Mouse (Mus musculus) monocyte, adult 5-6 weeks (primary cell): ENCODE data around the gene Nmu. TPM values are rescaled to one million over a fixed set of nuclear protein-coding genes. Genes with fewer than 3 reads are reported as not detected.
A peak's percentile ranks its signal among the peaks of the same experiment; 100 is the strongest.

Source experiments
- ATAC-seq: fragments of 153-309, 156-312 bp; replicated peaks from 2 replicates; pipeline ENCODE4 v1.8.0; 2017; ENCODE audit warnings: mild to moderate bottlenecking; ENCODE audit not compliant: low TSS enrichment, insufficient number of reproducible peaks, severe bottlenecking, poor library complexity, low FRiP score
- total RNA-seq: library from RNA; stranded (forward); fragments of 200-1000, 200-491, 200-594 nt; gene quantifications from 3 replicates; pipeline ENCODE4 v1.2.3, GENCODE M21; 2017

Nmu gene
- not detected in 3 replicates for total RNA-seq

DNA sequence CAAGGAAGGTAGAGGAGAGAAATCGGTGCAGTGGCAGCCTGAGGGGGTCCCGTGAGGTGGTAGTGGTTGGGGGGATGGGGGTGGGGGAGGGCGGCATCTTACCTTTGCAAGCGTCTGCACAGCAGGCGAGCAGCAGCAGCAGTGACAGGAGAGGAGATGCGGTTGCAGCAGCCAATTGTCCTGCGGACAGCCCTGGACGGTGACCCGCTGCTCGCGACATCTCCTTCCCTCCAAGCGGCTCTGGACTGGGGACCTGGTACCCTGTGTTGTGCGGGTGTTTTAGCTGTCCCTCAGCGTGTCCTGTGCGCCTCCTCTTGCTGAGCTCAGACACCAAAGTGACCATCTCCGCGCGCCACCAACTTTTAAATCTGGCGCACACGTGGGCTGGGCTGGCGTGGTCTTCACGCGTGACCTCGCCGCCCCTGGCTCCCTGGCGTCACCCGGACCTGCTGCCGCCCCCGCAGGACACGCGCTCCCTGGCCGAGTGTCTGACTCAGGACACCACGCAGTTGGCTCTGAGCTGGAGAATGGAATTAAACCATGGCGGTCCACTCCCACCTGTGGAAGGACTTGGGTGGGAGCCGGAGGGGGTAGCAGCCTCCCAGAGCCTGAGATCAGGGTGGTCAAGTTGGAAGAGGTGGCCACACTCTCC is at the start of gene Nmu:
TSS of gene Nmu (minus strand) at position 336 of the 652 bp plus-strand sequence.
- no peak for ATAC-seq

DNA sequence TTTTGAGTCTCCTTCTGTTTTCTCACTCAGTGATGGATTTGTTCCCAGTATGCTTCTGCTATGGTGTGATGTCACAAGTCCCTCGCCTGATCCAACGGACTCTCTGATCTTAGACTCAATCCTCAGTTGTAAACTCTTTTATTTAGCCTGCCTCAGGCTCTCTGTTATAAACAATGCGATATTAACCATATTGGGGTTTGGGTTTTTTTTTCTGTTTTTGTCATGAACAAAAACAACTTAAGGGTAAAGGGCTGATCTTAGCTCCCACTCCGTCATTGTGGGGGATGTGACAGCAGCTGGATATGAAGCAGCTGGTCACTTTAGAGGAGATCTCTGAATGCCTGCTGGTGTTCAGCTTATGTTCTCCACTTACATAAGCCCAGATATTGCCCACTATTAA is 48.1 kb upstream of the Nmu start:
- no peak for ATAC-seq

DNA sequence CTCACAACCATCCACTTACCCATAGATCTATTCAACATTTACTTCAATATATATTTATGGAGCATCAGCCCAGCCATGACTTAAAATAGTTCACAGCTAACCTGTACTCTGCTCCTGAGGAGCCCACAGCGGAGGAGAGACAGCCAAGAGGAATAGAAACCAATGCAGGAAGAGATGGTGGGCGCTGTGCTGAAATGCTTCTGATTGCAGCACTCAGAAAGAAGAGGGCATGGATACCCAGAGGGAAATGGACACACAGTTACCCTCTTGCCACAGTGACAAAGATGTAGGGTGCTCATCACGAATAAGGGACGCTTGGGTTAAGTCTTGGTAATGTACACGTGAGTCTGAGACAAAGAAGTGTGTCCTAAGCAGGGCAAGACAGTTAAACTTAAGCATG is 30.8 kb upstream of the Nmu start:
- no peak for ATAC-seq

DNA sequence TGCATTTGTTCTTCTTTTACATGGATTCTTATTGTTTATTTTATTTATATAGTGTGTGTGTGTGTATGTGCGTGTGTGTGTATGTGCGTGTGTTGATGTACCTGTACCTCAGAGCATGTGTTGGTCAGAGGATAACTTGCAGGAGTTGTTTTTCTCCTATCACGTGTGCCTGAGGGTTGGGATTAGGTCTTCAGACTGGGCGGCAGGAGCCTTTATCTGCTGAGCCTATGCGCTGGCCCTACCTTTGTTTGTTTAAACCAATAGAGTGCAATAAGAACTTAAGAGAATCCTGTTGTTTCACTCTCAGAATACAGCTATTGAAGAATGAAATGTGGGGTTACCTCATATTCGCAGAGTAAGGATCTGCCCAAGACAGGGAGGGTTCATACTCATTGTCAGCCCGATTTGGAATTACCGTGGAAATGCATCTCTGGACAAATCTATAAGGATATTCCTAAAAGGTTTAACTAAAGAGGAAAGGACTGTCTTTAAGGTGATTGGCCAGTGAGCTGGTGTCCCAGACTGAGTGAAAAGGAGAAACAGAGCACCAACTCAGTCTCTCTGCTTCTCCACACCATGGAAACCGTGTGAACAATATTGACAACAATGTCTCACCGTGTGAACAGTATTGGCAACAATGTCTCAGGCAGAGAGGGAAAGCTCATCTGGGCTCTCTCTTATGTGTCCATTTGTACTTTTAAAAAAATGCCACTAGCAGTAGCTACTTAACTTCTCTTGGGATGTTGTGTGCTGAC is 25.6 kb upstream of the Nmu start:
- ATAC-seq, result no peak

DNA sequence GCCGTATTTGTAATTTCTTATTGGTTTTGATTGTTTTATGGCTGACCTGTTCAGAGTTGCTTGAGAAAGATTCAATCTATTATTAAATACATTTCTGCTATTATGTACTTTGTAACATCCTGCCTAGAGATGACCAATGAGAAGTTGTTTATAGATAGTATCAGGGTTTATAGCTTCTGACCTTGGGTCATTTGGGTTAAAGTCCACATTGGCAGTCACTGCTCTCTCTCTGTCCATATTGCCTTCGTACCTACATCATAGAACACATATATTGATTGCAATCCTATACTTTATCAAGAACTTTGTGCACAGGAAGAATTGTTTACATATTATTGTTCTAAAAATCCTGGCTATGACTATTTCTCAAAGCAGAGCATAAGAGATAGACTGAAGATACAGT is 24.9 kb upstream of the Nmu start:
- ATAC-seq, result no peak

DNA sequence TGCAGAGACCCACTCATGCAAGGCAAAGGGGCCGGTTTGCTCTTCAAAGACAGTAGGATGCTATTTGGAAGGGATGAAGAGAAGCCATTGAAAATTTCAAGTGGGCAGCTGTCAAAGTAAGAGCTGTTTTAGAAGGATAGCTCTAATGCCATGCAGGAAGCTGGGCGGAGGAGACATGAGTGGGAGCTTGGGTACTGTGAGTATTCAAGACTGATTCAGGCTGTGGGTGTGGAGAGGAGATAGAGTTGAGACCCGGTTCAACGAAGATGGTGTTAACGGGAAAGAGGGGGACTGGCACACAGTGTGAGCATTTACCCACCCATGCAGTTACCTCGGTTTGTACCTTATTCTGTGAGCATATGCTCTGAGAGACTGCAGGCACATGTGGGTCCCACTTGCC is 20.1 kb upstream of the Nmu start:
- ATAC-seq, result no peak

DNA sequence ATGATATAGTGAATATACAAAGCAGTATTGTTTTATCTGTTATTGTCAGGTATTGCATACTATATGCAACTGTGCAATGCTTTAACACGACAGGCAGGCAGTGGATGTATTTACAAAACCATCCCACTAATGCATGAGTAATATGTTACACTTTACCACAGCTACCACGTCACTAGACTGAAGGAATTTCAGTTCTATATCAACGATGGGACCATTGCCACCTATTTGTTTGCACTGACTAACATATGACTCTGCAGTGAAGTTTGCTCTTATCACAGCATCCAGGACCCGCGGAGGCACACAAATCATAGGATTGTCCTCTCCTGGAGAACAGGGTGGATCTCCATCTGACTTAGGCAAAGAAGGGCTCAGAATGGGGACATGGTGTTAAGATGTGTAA is 18.2 kb upstream of the Nmu start:
- no peak for ATAC-seq

DNA sequence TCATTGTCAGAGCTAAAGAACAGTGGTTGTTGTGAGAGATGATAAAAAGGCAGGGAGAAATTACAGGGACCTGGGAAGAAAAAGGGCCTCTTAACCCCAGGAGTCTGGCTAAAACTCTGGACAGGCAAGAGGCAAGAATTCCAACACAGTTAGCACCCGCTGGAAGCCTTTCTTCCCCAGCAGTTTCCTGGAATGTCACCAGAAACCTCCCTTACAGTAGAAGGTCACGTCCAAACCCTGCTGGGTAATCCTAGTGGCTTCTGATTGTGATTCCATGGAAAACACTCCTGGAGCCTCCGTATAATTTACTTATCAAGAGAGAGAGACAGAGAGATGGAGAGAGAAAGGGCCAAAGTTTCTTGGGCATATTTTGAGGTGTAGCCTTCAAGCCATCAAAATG is 15.6 kb upstream of the Nmu start:
- ATAC-seq, result no peak

DNA sequence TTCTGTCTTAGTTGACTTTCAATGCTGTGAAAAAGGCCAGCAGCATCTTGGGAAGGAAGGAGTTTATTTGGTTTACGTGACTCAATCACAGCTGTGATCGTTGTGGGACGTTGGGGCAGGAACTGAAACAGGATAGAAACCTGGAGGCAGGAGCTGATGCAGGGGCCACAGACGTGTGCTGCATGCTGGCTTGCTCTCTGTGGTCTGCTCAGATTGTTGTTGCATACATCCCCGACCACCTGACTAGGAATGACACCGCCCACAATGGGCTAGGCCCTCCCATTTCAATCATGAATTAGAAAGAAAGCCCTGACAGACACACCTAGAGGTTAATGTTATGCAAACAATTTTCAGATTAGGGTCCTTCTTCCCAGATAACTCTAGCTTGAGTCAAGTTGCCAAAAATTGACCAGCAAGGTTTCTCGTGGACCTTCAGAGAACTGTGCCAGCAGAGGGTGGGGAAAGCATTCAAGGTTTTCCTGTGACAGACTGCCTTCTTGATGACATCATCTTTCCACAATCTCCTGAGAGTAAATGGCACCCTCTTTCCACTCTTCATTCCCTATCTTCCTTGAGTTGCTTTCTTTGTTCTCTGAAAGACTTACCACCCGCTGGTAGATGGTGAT is 5.7 kb upstream of the Nmu start:
- ATAC-seq, result no peak

DNA sequence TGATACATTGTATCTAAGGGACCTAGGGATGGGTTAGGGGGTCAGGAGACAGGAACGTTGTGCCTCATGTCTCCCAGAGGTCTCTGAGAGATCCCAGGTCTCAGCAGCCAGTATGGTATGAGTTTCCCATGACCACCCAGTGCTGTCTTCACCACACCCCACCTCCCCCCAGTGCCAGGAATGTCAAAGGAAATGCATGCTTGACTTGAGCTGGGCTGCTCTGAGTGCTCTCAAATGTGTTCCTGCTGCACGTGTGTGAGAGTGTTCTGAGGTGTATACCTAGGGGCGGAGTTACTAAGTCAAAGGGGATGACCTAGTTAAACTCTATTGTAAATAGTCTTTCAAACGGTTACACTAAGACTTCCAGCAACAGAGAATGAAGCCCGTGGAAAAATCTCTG is 1.8 kb upstream of the Nmu start:
- no peak for ATAC-seq

DNA sequence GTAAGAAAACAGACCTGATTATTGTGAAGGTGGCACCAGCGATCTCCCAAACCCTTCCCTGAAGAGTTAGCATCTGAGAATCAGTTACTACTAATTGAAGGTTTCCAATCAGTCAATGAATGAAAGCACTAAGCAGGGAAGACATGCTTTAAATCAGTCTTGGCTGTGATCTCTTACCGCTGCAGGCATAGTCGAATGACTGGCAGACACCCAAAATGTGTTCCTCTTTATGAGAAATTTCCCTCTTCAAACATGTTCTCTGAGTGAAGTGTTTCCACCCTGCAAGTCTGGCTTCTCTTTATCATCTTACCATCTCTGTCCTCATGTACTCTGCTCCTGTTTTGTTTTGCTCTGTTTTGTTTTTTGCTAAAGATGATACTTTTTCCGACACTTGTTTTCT is 2.8 kb downstream of the Nmu start:
- no peak for ATAC-seq

DNA sequence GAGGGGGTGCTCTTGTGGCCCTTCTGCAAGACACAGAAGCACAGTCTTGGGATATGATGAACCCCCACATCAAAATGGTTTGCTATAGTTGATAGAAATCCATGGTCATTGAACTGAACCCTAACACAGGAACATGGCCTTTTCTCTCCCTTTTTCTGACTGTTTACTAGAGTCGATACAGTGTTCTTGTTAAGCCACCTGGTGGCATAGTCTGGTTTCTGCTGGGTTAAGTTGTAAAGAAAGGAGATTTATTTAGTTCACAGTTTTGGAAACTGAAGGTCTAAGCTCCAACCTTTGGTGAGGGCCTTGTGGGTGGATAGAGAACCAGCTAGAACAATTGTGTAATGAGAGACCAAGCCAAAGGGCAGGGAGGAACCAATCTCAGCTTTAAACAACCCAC is 3.5 kb downstream of the Nmu start:
- ATAC-seq, result no peak

DNA sequence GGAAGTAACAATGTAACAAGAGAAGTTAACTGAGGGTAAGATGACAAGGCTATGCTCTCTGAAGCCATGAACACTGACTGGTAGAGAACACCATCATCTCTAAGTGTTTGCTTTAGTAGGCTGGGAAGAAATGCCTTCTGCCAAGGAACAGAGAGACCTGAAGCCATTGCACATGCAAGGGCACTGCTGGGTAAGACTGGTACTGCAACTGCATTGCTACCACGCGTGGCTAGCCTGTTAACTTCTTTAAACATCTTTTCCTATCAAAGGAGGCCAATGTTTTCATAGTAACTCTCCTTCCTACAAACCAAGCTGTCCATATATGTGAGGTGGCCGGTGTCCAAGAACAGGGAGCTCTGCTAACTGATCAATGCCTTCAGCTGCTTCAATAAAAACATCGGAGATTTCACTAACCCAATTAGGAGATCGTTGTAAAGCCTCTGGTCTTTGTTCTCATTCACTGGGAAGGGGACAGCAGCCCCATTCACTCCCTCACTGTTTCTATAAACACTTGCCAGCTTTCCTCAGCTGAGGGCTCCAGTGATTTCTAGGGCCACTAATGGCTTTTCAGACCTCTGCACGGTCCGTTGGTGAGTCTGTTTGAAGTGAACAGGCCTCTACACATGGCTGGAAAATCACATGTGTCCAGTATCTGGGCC is 11.5 kb downstream of the Nmu start:
- ATAC-seq, result no peak

DNA sequence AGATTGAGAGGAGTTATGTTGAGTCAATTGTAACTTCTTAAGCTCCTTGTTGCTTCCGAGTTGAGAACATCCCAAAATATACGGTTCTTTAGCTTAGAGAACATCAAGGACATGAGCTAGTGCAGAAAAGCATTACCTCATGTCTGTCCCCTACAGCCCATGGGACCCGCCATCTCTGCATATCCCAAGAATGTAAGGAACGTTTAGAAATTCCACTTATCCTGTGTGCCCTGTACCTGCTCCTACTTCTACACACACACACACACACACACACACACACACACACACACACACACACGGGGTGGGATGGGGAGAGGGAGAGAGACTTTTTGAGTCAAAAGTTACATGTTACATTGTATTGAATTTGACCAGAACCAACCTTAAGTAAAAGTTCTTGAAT is 12.1 kb downstream of the Nmu start:
- no peak for ATAC-seq

DNA sequence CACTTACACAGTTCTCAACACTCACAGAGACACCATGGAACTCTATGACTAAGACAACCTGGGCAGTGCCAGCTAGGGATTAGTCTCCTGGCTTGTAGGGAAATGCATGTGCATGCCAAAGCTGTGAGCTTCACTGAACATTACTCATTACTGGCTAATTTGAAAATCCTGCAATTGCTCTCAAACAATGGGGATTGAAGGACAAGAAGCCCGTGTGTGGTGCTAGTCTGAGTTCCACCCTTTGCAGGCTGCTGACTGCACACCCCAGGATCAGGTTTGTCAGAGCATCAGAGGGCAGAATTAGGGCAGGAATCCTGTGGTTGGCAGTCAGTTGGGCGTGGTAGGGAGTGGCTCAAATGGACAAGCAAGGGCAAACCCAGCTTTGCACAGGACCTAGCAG is 17.5 kb downstream of the Nmu start:
- no peak for ATAC-seq

DNA sequence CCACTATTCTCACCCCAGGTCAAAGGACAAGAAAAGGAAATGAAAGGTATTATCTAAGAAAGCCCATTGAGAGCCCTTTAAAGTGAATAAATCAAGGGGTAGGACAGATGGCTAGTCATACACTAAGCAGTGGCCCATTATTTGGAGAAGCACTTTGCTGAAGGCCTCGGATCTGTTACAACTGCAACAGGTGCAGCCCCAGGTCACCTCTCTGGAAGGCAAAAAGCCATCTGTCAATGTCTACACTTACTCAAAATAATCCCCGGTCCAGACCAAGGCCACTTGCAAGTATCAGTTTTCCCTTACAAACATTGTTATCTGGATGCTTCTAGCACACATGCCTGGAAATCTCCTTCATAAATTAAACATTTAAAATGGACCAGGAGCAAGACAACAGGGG is 22.7 kb downstream of the Nmu start:
- no peak for ATAC-seq

DNA sequence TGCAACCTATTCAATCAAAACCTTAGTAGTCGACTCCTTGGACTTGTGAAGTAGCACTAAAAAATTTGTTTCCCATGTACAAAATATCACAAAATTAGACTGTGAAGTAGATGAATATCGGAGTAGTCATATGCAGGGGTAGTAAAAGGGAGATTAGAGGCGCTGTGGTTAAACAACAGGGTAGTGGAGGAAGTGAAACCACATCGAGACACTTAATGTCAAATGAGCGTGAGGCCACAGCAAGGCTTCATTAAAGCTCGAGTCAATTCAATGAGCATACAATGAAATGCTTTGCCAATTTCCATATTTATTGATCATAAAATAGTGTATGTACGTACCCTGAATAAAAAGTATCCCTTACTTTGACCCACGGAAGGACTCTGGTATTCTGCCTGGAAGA is 26.5 kb downstream of the Nmu start:
- ATAC-seq, result peak; percentile 66; the same call in 1 of the 2 replicates

DNA sequence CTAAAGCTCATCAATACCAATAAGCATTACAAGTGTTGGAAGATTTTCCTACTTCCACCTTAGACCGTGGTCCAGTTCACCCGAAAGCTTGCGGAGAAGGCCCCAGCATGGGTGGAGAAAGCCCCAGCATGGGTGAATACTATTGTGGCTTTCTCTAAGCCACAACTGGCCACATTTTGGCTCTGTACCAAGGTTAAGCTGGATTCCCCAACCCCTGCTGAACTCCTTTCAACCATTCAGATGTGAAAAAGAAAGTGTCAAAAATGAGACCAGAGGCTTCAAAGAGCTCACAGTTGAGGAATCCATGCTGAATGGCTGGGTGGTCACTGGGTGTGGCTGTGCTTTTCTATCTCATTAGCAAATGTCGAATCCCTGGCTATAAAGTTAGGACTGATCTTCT is 29.8 kb downstream of the Nmu start:
- no peak for ATAC-seq

DNA sequence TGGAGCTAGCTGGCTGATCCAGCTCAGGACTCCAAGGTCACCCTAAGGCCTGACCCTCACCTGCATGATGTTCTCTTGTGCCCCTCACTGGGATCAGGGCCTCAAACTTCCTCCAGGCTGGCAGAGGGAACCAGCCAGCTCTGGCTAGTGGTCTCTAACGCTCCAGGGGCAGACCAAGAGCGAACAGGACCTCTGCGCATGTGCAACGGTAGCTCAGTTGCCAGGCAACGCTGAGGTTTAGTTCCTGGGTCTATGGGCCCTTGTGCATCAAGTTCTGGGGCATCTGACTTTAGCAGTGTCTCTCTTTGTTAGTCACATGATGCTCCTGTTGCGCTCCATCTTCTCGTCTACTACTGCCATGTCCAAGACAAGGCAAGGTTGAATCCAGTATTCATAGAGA is 32.6 kb downstream of the Nmu start, which contains the start of gene Pdcl2:
TSS of gene Pdcl2 (minus strand) at position 204 of the 400 bp plus-strand sequence.
- ATAC-seq, result no peak

DNA sequence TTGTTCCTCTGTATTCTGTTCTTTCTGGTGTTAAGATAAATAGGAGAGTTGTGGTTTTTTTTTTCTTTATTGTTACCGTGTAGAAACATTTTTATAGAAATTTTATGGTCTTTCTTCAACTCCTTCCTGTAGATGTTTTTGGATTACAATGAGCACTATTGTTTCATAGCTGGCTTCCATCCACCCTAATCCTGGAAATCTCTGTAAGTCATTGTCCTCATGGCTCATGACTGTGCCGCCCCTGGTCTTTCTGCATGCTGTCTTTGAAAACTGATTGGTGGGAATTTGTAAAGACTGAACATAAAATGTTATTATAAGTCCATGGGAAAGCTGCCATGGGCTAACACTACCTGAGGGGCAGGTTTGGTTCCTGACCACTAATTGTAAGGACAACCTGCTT is 36.3 kb downstream of the Nmu start:
- ATAC-seq, result no peak
